Mouse (Mus musculus) MEL (cell line): ENCODE measurements around the gene Relb. TPM values are rescaled to one million over a fixed set of nuclear protein-coding genes. Genes with fewer than 3 reads are reported as not detected.

ENCODE experiments used
- DNase-seq: peaks from one replicate; pipeline ENCODE4 v3.0.0; 2011; ENCODE audit warnings: low read depth, low spot score
- H3K27ac ChIP-seq: 2 replicates; pipeline ENCODE4 v1.5.1; 2012; ENCODE audit warnings: low read depth, mild to moderate bottlenecking, control low read depth, low read length, moderate library complexity; ENCODE audit not compliant: control insufficient read depth
- H3K27me3 ChIP-seq, 2 experiments: fragments of 150-350 bp in 1 of 2; sonication (generic) in 1 of 2; 2 replicates each; pipeline ENCODE4 v1.6.1; 2012; ENCODE audit warnings: low read length in 2 of 2, mild to moderate bottlenecking in 2 of 2, improper control_type of control experiment in 1 of 2, moderate library complexity in 1 of 2; ENCODE audit not compliant: insufficient read depth in 2 of 2, control insufficient read depth in 1 of 2
- H3K36me3 ChIP-seq, 2 experiments: 2 replicates each; pipeline ENCODE4 v1.6.1; 2012 to 2014; ENCODE audit warnings: low read length in 2 of 2, improper control_type of control experiment in 1 of 2, inconsistent platforms in 1 of 2, mild to moderate bottlenecking in 1 of 2; ENCODE audit not compliant: insufficient read depth in 2 of 2, control insufficient read depth in 1 of 2
- H3K4me1 ChIP-seq, 2 experiments: fragments of 150-350 bp in 1 of 2; sonication (generic) in 1 of 2; 2 replicates each; pipeline ENCODE4 v1.6.1; 2012; ENCODE audit warnings: low read length in 2 of 2, improper control_type of control experiment in 1 of 2, mild to moderate bottlenecking in 1 of 2; ENCODE audit not compliant: insufficient read depth in 2 of 2, control insufficient read depth in 1 of 2
- H3K4me3 ChIP-seq, 2 experiments: fragments of 150-350 bp in 1 of 2; sonication (generic) in 1 of 2; 2 replicates each; pipeline ENCODE4 v1.5.1; 2012; ENCODE audit warnings: low read depth in 2 of 2, low read length in 2 of 2, mild to moderate bottlenecking in 2 of 2, moderate library complexity in 2 of 2, control low read depth in 1 of 2, improper control_type of control experiment in 1 of 2; ENCODE audit not compliant: control insufficient read depth in 1 of 2, insufficient read depth in 1 of 2
- H3K79me2 ChIP-seq: 2 replicates; pipeline ENCODE4 v1.6.1; 2012; ENCODE audit warnings: mild to moderate bottlenecking, low read length, moderate library complexity; ENCODE audit not compliant: control insufficient read depth, poor library complexity, insufficient read depth
- H3K9ac ChIP-seq: 2 replicates; pipeline ENCODE4 v1.6.1; 2012; ENCODE audit warnings: low read depth, mild to moderate bottlenecking, control low read depth, low read length, moderate library complexity; ENCODE audit not compliant: control insufficient read depth, poor library complexity, severe bottlenecking
- H3K9me3 ChIP-seq: fragments of 150-350 bp; sonication (generic); replicated peaks from 2 replicates; pipeline ENCODE4 v1.6.1; 2012; ENCODE audit warnings: mild to moderate bottlenecking, low read length, improper control_type of control experiment, moderate library complexity; ENCODE audit not compliant: insufficient read depth
- CHD1 ChIP-seq: IDR thresholded peaks from 2 replicates; pipeline ENCODE4 v1.6.1; 2012; ENCODE audit warnings: low read depth, mild to moderate bottlenecking, inconsistent platforms, low read length, improper control_type of control experiment
- CHD2 ChIP-seq: IDR thresholded peaks from 2 replicates; pipeline ENCODE4 v1.6.1; 2011; ENCODE audit warnings: low read length, improper control_type of control experiment
- CTCF ChIP-seq, 3 experiments: IDR thresholded peaks in 2 of 3; conservative IDR thresholded peaks in 1 of 3; 2 replicates each; pipeline ENCODE4 v1.5.1; 2011 to 2012; ENCODE audit warnings: low read length in 3 of 3, low read depth in 2 of 3, mild to moderate bottlenecking in 2 of 3, improper control_type of control experiment in 1 of 3, inconsistent platforms in 1 of 3, mixed read lengths in 1 of 3, moderate library complexity in 1 of 3; ENCODE audit not compliant: control insufficient read depth in 1 of 3, insufficient read depth in 1 of 3, poor library complexity in 1 of 3, severe bottlenecking in 1 of 3
- ELF1 ChIP-seq: IDR thresholded peaks from 2 replicates; pipeline ENCODE4 v1.6.1; 2014; ENCODE audit warnings: low read depth, mild to moderate bottlenecking, inconsistent platforms, low read length, improper control_type of control experiment, moderate library complexity
- GABPA ChIP-seq: IDR thresholded peaks from 2 replicates; pipeline ENCODE4 v1.6.1; 2012; ENCODE audit warnings: low read depth, mild to moderate bottlenecking, inconsistent platforms, low read length, improper control_type of control experiment, moderate library complexity
- GATA1 ChIP-seq: IDR thresholded peaks from 2 replicates; pipeline ENCODE4 v1.6.1; 2011; ENCODE audit warnings: low read depth, low read length, improper control_type of control experiment
- HCFC1 ChIP-seq: IDR thresholded peaks from 2 replicates; pipeline ENCODE4 v1.6.1; 2012; ENCODE audit warnings: low read depth, mild to moderate bottlenecking, inconsistent platforms, low read length, improper control_type of control experiment, moderate library complexity
- JUND ChIP-seq: IDR thresholded peaks from 2 replicates; pipeline ENCODE4 v1.6.1; 2011; ENCODE audit warnings: low read depth, mild to moderate bottlenecking, improper control_type of control experiment, low read length
- MAFK ChIP-seq: IDR thresholded peaks from 2 replicates; pipeline ENCODE4 v1.6.1; 2011; ENCODE audit warnings: low read depth, mild to moderate bottlenecking, low read length, improper control_type of control experiment, borderline replicate concordance
- MAX ChIP-seq: IDR thresholded peaks from 2 replicates; pipeline ENCODE4 v1.6.1; 2011; ENCODE audit warnings: low read length, improper control_type of control experiment
- MXI1 ChIP-seq: IDR thresholded peaks from 2 replicates; pipeline ENCODE4 v1.6.1; 2011; ENCODE audit warnings: mild to moderate bottlenecking, low read depth, low read length, improper control_type of control experiment
- MYB ChIP-seq: IDR thresholded peaks from 2 replicates; pipeline ENCODE4 v1.6.1; 2011; ENCODE audit warnings: mild to moderate bottlenecking, low read depth, low read length, improper control_type of control experiment
- MYC ChIP-seq: IDR thresholded peaks from 2 replicates; pipeline ENCODE4 v1.6.1; 2011; ENCODE audit warnings: low read depth, mild to moderate bottlenecking, low read length, improper control_type of control experiment, moderate library complexity
- NELFE ChIP-seq: IDR thresholded peaks from 2 replicates; pipeline ENCODE4 v1.6.1; 2011; ENCODE audit warnings: low read depth, low read length, improper control_type of control experiment
- NRF1 ChIP-seq: IDR thresholded peaks from 2 replicates; pipeline ENCODE4 v1.6.1; 2014; ENCODE audit warnings: low read depth, mild to moderate bottlenecking, inconsistent platforms, low read length, improper control_type of control experiment, moderate library complexity; ENCODE audit not compliant: poor library complexity, insufficient read depth, severe bottlenecking
- POLR2A ChIP-seq, 2 experiments: IDR thresholded peaks; 2 replicates each; pipeline ENCODE4 v1.6.1; 2011 to 2012; ENCODE audit warnings: low read length in 2 of 2, mild to moderate bottlenecking in 2 of 2, control low read depth in 1 of 2, improper control_type of control experiment in 1 of 2, low read depth in 1 of 2, moderate library complexity in 1 of 2; ENCODE audit not compliant: control insufficient read depth in 1 of 2, insufficient read depth in 1 of 2, poor library complexity in 1 of 2
- RAD21 ChIP-seq: IDR thresholded peaks from 2 replicates; pipeline ENCODE4 v1.6.1; 2011; ENCODE audit warnings: mild to moderate bottlenecking, low read depth, low read length, improper control_type of control experiment
- SIN3A ChIP-seq: IDR thresholded peaks from 2 replicates; pipeline ENCODE4 v1.6.1; 2012; ENCODE audit warnings: low read length, improper control_type of control experiment, inconsistent platforms
- SMC3 ChIP-seq: IDR thresholded peaks from 2 replicates; pipeline ENCODE4 v1.6.1; 2011; ENCODE audit warnings: low read depth, low read length, improper control_type of control experiment
- TBP ChIP-seq: IDR thresholded peaks from 2 replicates; pipeline ENCODE4 v1.8.0; 2011; ENCODE audit warnings: low read depth, low read length, improper control_type of control experiment
- TCF12 ChIP-seq: IDR thresholded peaks from 2 replicates; pipeline ENCODE4 v1.6.1; 2014; ENCODE audit warnings: low read depth, mild to moderate bottlenecking, inconsistent platforms, low read length, improper control_type of control experiment, moderate library complexity
- USF2 ChIP-seq, 2 experiments: IDR thresholded peaks; 2 replicates each; pipeline ENCODE4 v1.6.1; 2011 to 2012; ENCODE audit warnings: improper control_type of control experiment in 2 of 2, low read length in 2 of 2, borderline replicate concordance in 1 of 2, inconsistent platforms in 1 of 2, low read depth in 1 of 2, mild to moderate bottlenecking in 1 of 2; ENCODE audit not compliant: insufficient read depth in 1 of 2
- ZKSCAN1 ChIP-seq: IDR thresholded peaks from 2 replicates; pipeline ENCODE4 v1.6.1; 2012; ENCODE audit warnings: low read depth, mild to moderate bottlenecking, inconsistent platforms, low read length, improper control_type of control experiment, moderate library complexity
- ZMIZ1 ChIP-seq: IDR thresholded peaks from 2 replicates; pipeline ENCODE4 v1.6.1; 2012; ENCODE audit warnings: low read depth, mild to moderate bottlenecking, inconsistent platforms, low read length, improper control_type of control experiment, moderate library complexity
- ZNF384 ChIP-seq: IDR thresholded peaks from 2 replicates; pipeline ENCODE4 v1.6.1; 2012; ENCODE audit warnings: low read depth, mild to moderate bottlenecking, inconsistent platforms, low read length, improper control_type of control experiment
- polyA plus RNA-seq, 2 experiments: library from polyadenylated mRNA; stranded (reverse) in 1 of 2; unstranded in 1 of 2; fragments of >175 nt in 1 of 2; fragments of >200 nt in 1 of 2; gene quantifications; 2 replicates each; pipeline versions ENCODE4 v1.2.1 to v1.2.4; 2012; ENCODE audit warnings: low replicate concordance in 2 of 2, low read depth in 1 of 2; ENCODE audit not compliant: insufficient read length in 2 of 2, insufficient read depth in 1 of 2, missing spikeins in 1 of 2
- total RNA-seq: library from RNA; depleted of rRNA; stranded (reverse); fragments of 300-350 nt; gene quantifications from 2 replicates; pipeline ENCODE4 v1.2.3, GENCODE M21; 2012

The Relb gene
- total and polyA plus RNA-seq, 3 experiments = 6.2 to 7.7 TPM; not detected in 1

GRCm38 (mm10) chr7:19561765-19562642 lies 67.2 kb downstream of the Relb start (continued):
- TF ChIP-seq MYB (peak; percentile 51; the same call in 1 of the 2 replicates), ZKSCAN1 (no peak), CTCF (IDR thresholded peaks at IDR 0.05 in 2 of 3, conservative IDR thresholded peaks at IDR 0.05 in 1 of 3; ENCODE audit: control insufficient read depth in 1 of 3, insufficient read depth in 1 of 3, low read depth in 2 of 3, low read length in 3 of 3, poor library complexity in 1 of 3, severe bottlenecking in 1 of 3) (no peak), ZNF384 (no peak), SIN3A (peak; percentile 78; the same call in 1 of the 2 replicates), MAX (peak; percentile 65), POLR2A (IDR thresholded peaks at IDR 0.05; ENCODE audit: control insufficient read depth in 1 of 2, insufficient read depth in 1 of 2, low read depth in 1 of 2, low read length in 2 of 2, poor library complexity in 1 of 2) (peak; percentile 59 to 66; a peak in 2 of 4 replicates), MAFK (no peak), RAD21 (no peak), MYC (peak; percentile 63; the same call in 1 of the 2 replicates), SMC3 (no peak), MXI1 (peak; percentile 61), GATA1 (no peak), TCF12 (peak; percentile 46; the same call in 1 of the 2 replicates), CHD1 (no peak), HCFC1 (peak; percentile 92), JUND (no peak), ZMIZ1 (no peak; the same call in 1 of the 2 replicates), CHD2 (no peak), NELFE (peak; percentile 55; the same call in 1 of the 2 replicates), NRF1 (peak; percentile 94)

- Histone ChIP-seq H3K36me3 (peaks cover under 1 to 26% of the 10 kb centered on the region in 2 experiments; a peak in 2 of 4 replicates), H3K4me1 (peaks cover 9 to 36% of the 10 kb centered on the region in 2 experiments; a peak in 3 of 4 replicates), H3K4me3 (peak overlapping the region; percentile 60 to 98), H3K27me3 (no peaks in the 10 kb centered on the region), H3K9me3 (no peaks in the 10 kb centered on the region), H3K27ac (peak overlapping the region; percentile 96), H3K9ac (peak overlapping the region; percentile 98), H3K79me2 (peaks cover 53% of the 10 kb centered on the region)
- DNase-seq = peak; percentile 49
- TF ChIP-seq USF2 (IDR thresholded peaks at IDR 0.05; ENCODE audit: borderline replicate concordance in 1 of 2, insufficient read depth in 1 of 2, low read depth in 1 of 2, low read length in 2 of 2) (no peak), MYB (no peak), TBP (no peak), SIN3A (no peak), ZKSCAN1 (no peak), TCF12 (no peak), GABPA (no peak), ELF1 (no peak), MXI1 (no peak; the same call in 1 of the 2 replicates)
Measured at GRCm38 (mm10) chr7:19561431-19561764, 67.8 kb downstream of the Relb start.
